ENCODE assay signal across 11 mouse cellular contexts in the genomic region with DNA sequence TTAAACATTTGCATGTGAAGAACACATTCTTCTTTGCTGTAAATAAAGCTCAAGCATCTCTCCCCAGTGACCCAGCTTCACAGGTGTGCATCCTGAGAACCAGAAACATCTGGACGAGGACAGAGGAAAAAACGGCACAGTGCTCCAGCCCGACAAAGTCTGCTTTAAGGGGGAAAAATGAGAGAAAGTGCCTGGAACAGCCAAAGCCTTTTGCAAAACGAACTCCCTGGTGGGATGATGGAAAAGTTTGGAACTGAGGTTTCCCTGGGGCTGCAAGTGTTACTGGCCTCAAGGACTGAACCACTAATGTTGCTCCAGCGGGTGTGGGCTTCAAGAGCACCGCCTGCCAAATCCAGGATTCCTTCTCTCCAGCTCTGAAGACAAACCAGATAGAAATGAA. TPM values are rescaled to one million over a fixed set of nuclear protein-coding genes. Genes with fewer than 3 reads are reported as not detected.
DNase-seq lines count a peak whose midpoint lies in the region; ATAC-seq and TF ChIP-seq lines count a peak whose summit lies in the region.
"Had no signal": no experiment of that assay in that cellular context is flagged by ENCODE, and none has a peak within 500 bp of the region (broad histone marks: within the 10 kb centered on the region; RNA-seq: fewer than 3 reads in every experiment).

No protein-coding gene starts in this region.

- H3K36me3 ChIP-seq in lung, embryonic 14.5 days (ENCODE audit: insufficient read depth) = no peaks in the 10 kb centered on the region
- H3K36me3 ChIP-seq: hindbrain, embryonic 12.5 days had no signal

- no peak for TF ChIP-seq CTCF in lung, embryonic 14.5 days (IDR thresholded peaks at IDR 0.05; ENCODE audit: low read depth)
- no peak for TF ChIP-seq CTCF in gastrocnemius, adult 2 months (IDR thresholded peaks at IDR 0.05)

- DNase-seq in adrenal gland, postnatal 14 days = peak; percentile 35
- no peak for DNase-seq in adrenal gland, adult 18-20 months (ENCODE audit: low spot score in 2 of 2)
- DNase-seq in lung, embryonic 14.5 days = peak; percentile 59
- no peak for DNase-seq in lung, postnatal 14 days
- DNase-seq in gastrocnemius, adult 2 months = peak; percentile 69
- peak; percentile 40 for DNase-seq in heart, postnatal 4 days
- DNase-seq in thymus, postnatal 10 days (ENCODE audit: low spot score in 2 of 2) = no peak
- no peak for DNase-seq in layer of hippocampus, adult 11-12 months (ENCODE audit: low spot score)
- DNase-seq: cerebellum, adult 2 months had no signal

- H3K4me3 ChIP-seq in lung, embryonic 14.5 days (ENCODE audit: low read depth, low read length) = no peak overlapping the region
- H3K4me3 ChIP-seq in gastrocnemius, adult 2 months = peak overlapping the region; percentile 21; the same call in 1 of the 2 replicates
- H3K4me3 ChIP-seq: hindbrain, embryonic 12.5 days had no signal

- H3K27me3 ChIP-seq in lung, embryonic 14.5 days (ENCODE audit: insufficient read depth, low read length) = no peaks in the 10 kb centered on the region
- H3K27me3 ChIP-seq: hindbrain, embryonic 12.5 days had no signal

- no peak overlapping the region for H3K9ac ChIP-seq in lung, embryonic 14.5 days
- H3K9ac ChIP-seq: hindbrain, embryonic 12.5 days had no signal

- no peaks in the 10 kb centered on the region for H3K9me3 ChIP-seq in lung, embryonic 14.5 days (ENCODE audit: low read depth, low read length)
- H3K9me3 ChIP-seq: hindbrain, embryonic 12.5 days had no signal

- H3K4me1 ChIP-seq in lung, embryonic 14.5 days (ENCODE audit: insufficient read depth) = no peaks in the 10 kb centered on the region
- H3K4me1 ChIP-seq: hindbrain, embryonic 12.5 days had no signal

- H3K27ac ChIP-seq in lung, embryonic 14.5 days (ENCODE audit: low read depth) = no peak overlapping the region
- peak overlapping the region; percentile 58 for H3K27ac ChIP-seq in gastrocnemius, adult 2 months
- H3K27ac ChIP-seq: hindbrain, embryonic 12.5 days had no signal

- no peak overlapping the region for H3K4me2 ChIP-seq in lung, embryonic 14.5 days
- H3K4me2 ChIP-seq: hindbrain, embryonic 12.5 days had no signal

- WGBS in lung, embryonic 14.5 days = 34% methylated on average over 6 of the region's 6 CpGs

- intact Hi-C loops in gastrocnemius, adult 2 months (cut with DNase I) = no loop called here

- ATAC-seq in lung, embryonic 14.5 days (ENCODE audit: insufficient read depth) = no peak

RNA-seq across cellular contexts. Expression of a gene that starts 47.9 kb away (rescaled TPM):
- total RNA-seq in adrenal gland, postnatal 14 days (2021) = 105 and 107 TPM in 2 replicates
- total RNA-seq in adrenal gland, adult 18-20 months (2021) = 100 to 1,000 TPM; 128 to 148 TPM
- polyA plus RNA-seq in lung, embryonic 14.5 days (2014; fragmentation: Nextera tagmentation; extraction: Ambion mirVana) = 35.7 and 37.1 TPM in 2 replicates
- total RNA-seq in gastrocnemius, adult 2 months (2021) = 10 to 100 TPM; 13.8 to 24.9 TPM
- total RNA-seq in heart, postnatal 4 days (2021) = 10 to 100 TPM; 83.4 to 89.7 TPM
- total RNA-seq: MEL had no signal

Comparison
In these comparisons a context has a peak if more than half of its experiments do, and no peak if none do; other contexts are left out.
1. DNase-seq: peak in adrenal gland, postnatal 14 days (single experiment), lung, embryonic 14.5 days (single experiment), gastrocnemius, adult 2 months (single experiment) and heart, postnatal 4 days (single experiment); none in adrenal gland, adult 18-20 months (0 of 2), lung, postnatal 14 days (single experiment), thymus, postnatal 10 days (0 of 2) and layer of hippocampus, adult 11-12 months (single experiment).